Mouse (Mus musculus): Measurements from ENCODE around the gene Stox2. TPM values are rescaled to one million over a fixed set of nuclear protein-coding genes. Genes with fewer than 3 reads are reported as not detected.

Stox2 gene
- polyA plus RNA-seq, 1 experiment from 2014 or later = 0.54 TPM

DNA sequence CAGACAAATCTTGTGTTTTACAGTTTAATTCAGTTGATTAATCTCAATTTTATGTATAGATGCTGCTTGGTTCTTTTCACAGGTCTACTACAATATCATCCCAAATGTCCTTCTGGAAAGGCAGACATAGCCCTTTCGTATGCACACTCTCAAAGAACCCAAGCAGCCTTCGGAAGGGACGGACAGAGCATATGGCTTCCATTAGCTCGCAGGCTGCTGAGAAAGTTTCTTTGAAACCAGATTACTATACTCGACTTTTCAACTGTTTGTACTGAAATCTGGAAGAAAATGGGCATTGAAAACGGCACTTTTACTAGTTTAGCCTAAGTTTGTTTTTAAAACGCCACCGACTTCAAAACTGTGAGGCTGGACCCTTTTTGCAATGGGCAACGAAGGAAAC, 234.9 kb downstream of the Stox2 start:
- DNase-seq (no peak), ATAC-seq (no peak)
- no peak for TF ChIP-seq EP300 (IDR thresholded peaks at IDR 0.05; ENCODE audit: low read depth)
- TF ChIP-seq CTCF (IDR thresholded peaks at IDR 0.05; ENCODE audit: low read depth) = no peak
- WGBS (ENCODE audit: insufficient replicate concordance) = 76% methylated on average over 9 of the region's 9 CpGs
- H3K27me3 ChIP-seq (ENCODE audit: insufficient read depth, low read length) = no peaks in the 10 kb centered on the region
- H3K36me3 ChIP-seq (replicated peaks; ENCODE audit: insufficient read depth, low read length) = no peaks in the 10 kb centered on the region
- H3K9me3 ChIP-seq (ENCODE audit: low read length) = no peaks in the 10 kb centered on the region
- H3K9ac ChIP-seq (replicated peaks) = no peak overlapping the region
- H3K4me3 ChIP-seq (ENCODE audit: low read depth, low read length) = no peak overlapping the region
- H3K4me2 ChIP-seq (ENCODE audit: low read depth, low read length) = no peak overlapping the region
- no peak overlapping the region for H3K27ac ChIP-seq (ENCODE audit: low read depth)
- no peaks in the 10 kb centered on the region for H3K4me1 ChIP-seq (ENCODE audit: insufficient read depth)

DNA sequence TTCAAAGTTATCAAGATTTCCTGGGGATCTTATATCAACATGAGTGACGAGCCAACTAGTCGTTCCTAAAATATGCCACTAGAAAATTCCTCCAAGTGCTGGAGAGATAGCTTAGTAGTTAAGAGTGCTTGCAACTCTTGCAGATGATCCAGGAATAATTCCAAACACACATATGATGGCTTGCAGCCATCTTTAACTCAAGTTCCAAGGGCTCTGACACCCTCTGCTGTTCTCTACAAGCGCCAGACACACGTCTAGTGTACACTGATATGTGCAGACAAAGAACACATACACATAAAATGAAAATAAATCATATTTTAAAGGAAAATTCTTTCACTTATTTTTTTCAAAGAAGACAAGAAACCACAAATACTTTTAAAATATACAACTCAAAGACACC, 237.9 kb downstream of the Stox2 start:
- Histone ChIP-seq H3K27ac (ENCODE audit: low read depth) (no peak overlapping the region), H3K4me3 (ENCODE audit: low read depth, low read length) (no peak overlapping the region), H3K9me3 (ENCODE audit: low read length) (no peaks in the 10 kb centered on the region), H3K4me1 (ENCODE audit: insufficient read depth) (no peaks in the 10 kb centered on the region), H3K36me3 (replicated peaks; ENCODE audit: insufficient read depth, low read length) (no peaks in the 10 kb centered on the region), H3K9ac (replicated peaks) (no peak overlapping the region), H3K27me3 (ENCODE audit: insufficient read depth, low read length) (no peaks in the 10 kb centered on the region), H3K4me2 (ENCODE audit: low read depth, low read length) (no peak overlapping the region)
- ATAC-seq (no peak), DNase-seq (no peak)
- WGBS (ENCODE audit: insufficient replicate concordance) = 79% methylated on average over 4 of the region's 4 CpGs
- no peak for TF ChIP-seq CTCF (IDR thresholded peaks at IDR 0.05; ENCODE audit: low read depth)
- TF ChIP-seq EP300 (IDR thresholded peaks at IDR 0.05; ENCODE audit: low read depth) = no peak

DNA sequence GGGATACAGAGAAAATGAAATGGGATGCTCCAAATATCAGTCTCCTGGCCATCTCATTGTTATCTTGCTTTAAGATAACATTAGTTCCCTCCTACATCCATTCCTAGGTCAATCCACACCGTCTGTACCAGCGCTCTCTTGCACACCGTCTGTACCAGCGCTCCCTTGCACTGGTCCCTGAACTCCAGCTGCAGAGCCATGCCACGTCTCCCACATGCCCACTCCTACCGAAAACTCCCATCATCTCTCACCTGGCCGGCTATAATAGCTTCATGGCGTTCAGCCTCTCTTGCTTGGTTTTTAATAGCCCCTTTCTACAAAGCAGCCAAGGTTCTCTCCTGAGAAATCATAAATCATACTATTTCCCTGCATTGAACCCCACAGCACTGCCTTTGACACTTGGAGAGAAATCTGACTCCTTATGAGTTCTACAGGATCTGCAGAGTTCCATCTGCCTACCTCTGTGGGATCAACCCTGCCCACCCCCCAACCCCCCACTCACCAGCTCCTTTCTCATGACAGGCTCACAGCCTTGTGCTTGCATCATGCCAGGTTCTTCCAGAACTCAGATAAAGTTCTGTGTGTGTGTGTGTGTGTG, 239.4 kb downstream of the Stox2 start:
- ATAC-seq = no peak
- WGBS (ENCODE audit: insufficient replicate concordance) = 78% methylated on average over 8 of the region's 8 CpGs
- no peak overlapping the region for H3K9ac ChIP-seq (replicated peaks)
- no peak for TF ChIP-seq CTCF (IDR thresholded peaks at IDR 0.05; ENCODE audit: low read depth)
- no peak for TF ChIP-seq EP300 (IDR thresholded peaks at IDR 0.05; ENCODE audit: low read depth)
- no peaks in the 10 kb centered on the region for H3K36me3 ChIP-seq (replicated peaks; ENCODE audit: insufficient read depth, low read length)
- no peak overlapping the region for H3K4me3 ChIP-seq (ENCODE audit: low read depth, low read length)
- H3K4me2 ChIP-seq (ENCODE audit: low read depth, low read length) = no peak overlapping the region
- H3K27ac ChIP-seq (ENCODE audit: low read depth) = no peak overlapping the region
- no peaks in the 10 kb centered on the region for H3K4me1 ChIP-seq (ENCODE audit: insufficient read depth)
- H3K9me3 ChIP-seq (ENCODE audit: low read length) = no peaks in the 10 kb centered on the region
- no peaks in the 10 kb centered on the region for H3K27me3 ChIP-seq (ENCODE audit: insufficient read depth, low read length)
- DNase-seq = no peak

DNA sequence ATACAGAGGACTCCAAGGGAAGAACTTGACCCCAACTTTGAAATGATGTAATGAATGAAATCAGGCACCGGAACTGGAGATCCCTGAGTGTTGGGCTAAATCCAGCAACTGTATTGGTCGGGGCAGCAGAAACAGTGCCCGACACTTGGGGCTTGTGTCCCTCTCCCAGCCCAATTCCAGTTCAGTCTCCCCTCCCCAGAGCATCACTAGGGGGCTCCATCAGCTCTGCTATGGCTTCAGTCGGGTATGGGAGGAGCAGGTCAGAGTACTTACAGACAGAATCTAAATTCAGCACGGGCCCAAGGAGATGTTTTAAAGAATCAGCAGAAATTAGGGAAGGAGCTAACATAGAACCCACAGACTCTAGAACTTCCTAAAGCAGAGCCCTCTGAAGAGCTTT, 240.7 kb downstream of the Stox2 start:
- 69% methylated on average over 5 of the region's 5 CpGs for WGBS (ENCODE audit: insufficient replicate concordance)
- H3K4me1 ChIP-seq (ENCODE audit: insufficient read depth) = no peaks in the 10 kb centered on the region
- ATAC-seq = no peak

DNA sequence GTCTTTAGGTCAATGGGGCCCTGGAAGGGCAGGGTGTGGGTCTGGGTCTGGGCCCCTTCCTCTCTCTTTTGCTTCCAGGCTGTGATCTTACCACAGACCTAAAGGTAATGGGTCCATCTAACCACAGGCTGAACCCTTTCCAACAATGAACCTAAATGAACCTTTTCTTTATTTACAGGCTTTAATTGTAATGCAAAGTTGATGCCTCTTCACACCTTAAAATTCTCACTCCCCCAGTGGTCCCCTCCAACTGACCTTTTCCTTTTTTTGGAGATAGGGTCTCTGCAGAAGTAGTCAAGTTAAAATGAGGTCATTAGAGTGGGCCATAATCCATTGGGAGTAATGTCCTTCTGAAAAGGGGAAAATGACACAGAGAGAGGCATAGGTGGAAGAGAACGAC, 249.8 kb downstream of the Stox2 start:
- TF ChIP-seq EP300 (IDR thresholded peaks at IDR 0.05; ENCODE audit: low read depth) (no peak), CTCF (IDR thresholded peaks at IDR 0.05; ENCODE audit: low read depth) (no peak)
- no peaks in the 10 kb centered on the region for H3K27me3 ChIP-seq (ENCODE audit: insufficient read depth, low read length)
- no peak overlapping the region for H3K4me2 ChIP-seq (ENCODE audit: low read depth, low read length)
- no peak for ATAC-seq
- no peak overlapping the region for H3K9ac ChIP-seq (replicated peaks)
- no peaks in the 10 kb centered on the region for H3K9me3 ChIP-seq (ENCODE audit: low read length)
- no peak overlapping the region for H3K27ac ChIP-seq (ENCODE audit: low read depth)
- no peak for DNase-seq
- WGBS (ENCODE audit: insufficient replicate concordance) = 92% methylated on average over 1 of the region's 1 CpGs
- no peaks in the 10 kb centered on the region; the same call in 1 of the 2 replicates for H3K36me3 ChIP-seq (replicated peaks; ENCODE audit: insufficient read depth, low read length)
- no peak overlapping the region for H3K4me3 ChIP-seq (ENCODE audit: low read depth, low read length)
- H3K4me1 ChIP-seq (ENCODE audit: insufficient read depth) = no peaks in the 10 kb centered on the region

More for the DNA sequence above, 240.7 kb downstream of the Stox2 start:
- H3K9ac ChIP-seq (replicated peaks) = no peak overlapping the region
- no peak for DNase-seq
- no peak overlapping the region for H3K4me2 ChIP-seq (ENCODE audit: low read depth, low read length)
- H3K36me3 ChIP-seq (replicated peaks; ENCODE audit: insufficient read depth, low read length) = no peaks in the 10 kb centered on the region
- H3K27ac ChIP-seq (ENCODE audit: low read depth) = no peak overlapping the region
- no peaks in the 10 kb centered on the region for H3K9me3 ChIP-seq (ENCODE audit: low read length)
- no peak for TF ChIP-seq EP300 (IDR thresholded peaks at IDR 0.05; ENCODE audit: low read depth)
- peak; percentile 23 for TF ChIP-seq CTCF (IDR thresholded peaks at IDR 0.05; ENCODE audit: low read depth)
- H3K27me3 ChIP-seq (ENCODE audit: insufficient read depth, low read length) = no peaks in the 10 kb centered on the region
- H3K4me3 ChIP-seq (ENCODE audit: low read depth, low read length) = no peak overlapping the region

DNA sequence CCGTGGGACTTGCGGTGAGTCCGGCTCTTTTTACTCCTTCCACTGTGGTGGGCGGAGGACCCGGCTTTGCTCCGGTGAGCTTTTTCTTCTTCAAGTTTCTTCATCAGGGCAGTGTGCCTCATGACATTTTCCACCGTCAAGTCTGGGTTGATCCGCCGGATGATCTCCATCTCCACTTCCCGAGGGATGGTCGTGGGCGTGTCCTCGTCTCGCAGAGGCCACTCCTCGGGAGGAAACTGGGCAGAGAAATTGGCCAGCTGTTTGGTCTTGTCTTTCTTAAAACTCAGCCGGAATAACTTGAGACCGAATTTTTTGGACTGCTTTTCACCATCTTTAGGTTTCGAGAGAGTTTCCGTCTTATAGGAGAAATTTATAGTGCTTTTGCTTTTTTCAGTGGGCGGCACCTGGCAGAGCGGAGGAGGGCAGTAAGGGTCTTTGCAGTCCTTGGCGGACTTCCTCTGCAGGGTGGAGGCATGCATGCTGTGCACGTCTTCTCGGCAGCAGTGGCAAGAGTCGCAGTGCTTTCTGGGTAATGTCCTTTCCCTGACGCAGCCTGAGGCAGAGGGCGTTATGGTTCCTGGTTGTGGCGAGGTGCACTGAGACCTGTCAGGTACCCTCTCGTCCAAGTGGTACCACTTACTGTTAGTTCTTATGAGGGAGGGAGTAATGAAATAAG, 252.7 kb downstream of the Stox2 start:
- Histone ChIP-seq H3K4me3 (ENCODE audit: low read depth, low read length) (no peak overlapping the region), H3K9me3 (ENCODE audit: low read length) (no peaks in the 10 kb centered on the region), H3K4me1 (ENCODE audit: insufficient read depth) (no peaks in the 10 kb centered on the region), H3K36me3 (replicated peaks; ENCODE audit: insufficient read depth, low read length) (no peaks in the 10 kb centered on the region; the same call in 1 of the 2 replicates), H3K27me3 (ENCODE audit: insufficient read depth, low read length) (no peaks in the 10 kb centered on the region), H3K9ac (replicated peaks) (no peak overlapping the region), H3K4me2 (ENCODE audit: low read depth, low read length) (no peak overlapping the region), H3K27ac (ENCODE audit: low read depth) (no peak overlapping the region)
- DNase-seq (no peak), ATAC-seq (no peak)
- TF ChIP-seq EP300 (IDR thresholded peaks at IDR 0.05; ENCODE audit: low read depth) (no peak), CTCF (IDR thresholded peaks at IDR 0.05; ENCODE audit: low read depth) (no peak)
- WGBS (ENCODE audit: insufficient replicate concordance) = 88% methylated on average over 29 of the region's 29 CpGs

All from liver, postnatal 0 days (tissue).